Mouse (Mus musculus) frontal cortex, postnatal 36 days (tissue): ENCODE measurements at regions not wholly inside any gene's neighbourhood (a gene's known extent, or its start where the extent isn't known, plus 50 kb on each side); places are given as distances from the start of the nearest gene placed in this dataset.

Experiments used
- DNase-seq, 2 experiments: peaks; one replicate each; pipeline ENCODE4 v3.0.0; 2022; ENCODE audit warnings: low spot score in 2 of 2

DNA sequence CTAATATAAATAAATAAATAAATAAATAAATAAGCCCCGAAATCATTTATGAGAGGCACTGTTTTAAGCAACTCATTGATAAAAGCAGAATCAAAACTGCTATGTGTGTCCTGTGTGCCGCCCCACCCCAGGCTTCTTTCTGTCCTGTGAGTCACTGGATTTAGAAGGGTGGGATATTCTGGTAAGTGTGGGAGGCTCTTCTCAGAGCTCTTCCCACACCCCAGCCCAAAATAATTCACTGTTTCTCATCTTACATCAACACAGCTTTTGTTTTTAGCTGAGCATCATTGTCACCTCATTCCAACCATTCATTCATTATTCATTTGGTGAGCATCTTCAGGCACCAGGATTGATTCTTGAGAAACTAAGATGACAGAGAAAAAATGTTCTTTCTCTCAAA lies 118.4 kb downstream of the Barx2 start:
- peak; percentile 24 to 54 for DNase-seq

- no peak for DNase-seq
These were observed 137.3 kb downstream of the Barx2 start for GRCm38 (mm10) chr9:31775956-31776355.

GRCm38 (mm10) chr9:31765401-31765800 lies 147.9 kb downstream of the Barx2 start:
- DNase-seq: no peak

- DNase-seq: no peak
These were observed 155.2 kb downstream of the Barx2 start for GRCm38 (mm10) chr9:31757894-31758561.

DNA sequence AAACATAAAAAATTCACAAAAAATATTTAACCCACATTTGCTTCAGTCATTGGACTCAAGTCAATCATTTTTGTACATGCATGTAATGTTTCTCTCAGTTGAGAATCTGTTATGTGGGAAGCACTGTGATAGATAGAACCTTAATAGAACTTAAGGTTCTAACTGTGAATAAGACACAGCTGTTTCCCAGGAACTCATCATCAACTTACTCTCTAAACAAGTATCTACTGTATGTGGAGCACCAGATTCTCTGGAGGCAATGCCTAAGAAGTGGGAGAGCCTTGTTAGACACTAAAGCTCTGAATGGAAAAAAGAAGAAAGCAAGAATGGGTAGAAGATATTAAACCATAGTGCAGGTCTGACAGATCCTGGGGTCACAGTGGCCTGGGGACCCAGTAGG lies 182.8 kb downstream of the Barx2 start:
- no peak for DNase-seq

DNA sequence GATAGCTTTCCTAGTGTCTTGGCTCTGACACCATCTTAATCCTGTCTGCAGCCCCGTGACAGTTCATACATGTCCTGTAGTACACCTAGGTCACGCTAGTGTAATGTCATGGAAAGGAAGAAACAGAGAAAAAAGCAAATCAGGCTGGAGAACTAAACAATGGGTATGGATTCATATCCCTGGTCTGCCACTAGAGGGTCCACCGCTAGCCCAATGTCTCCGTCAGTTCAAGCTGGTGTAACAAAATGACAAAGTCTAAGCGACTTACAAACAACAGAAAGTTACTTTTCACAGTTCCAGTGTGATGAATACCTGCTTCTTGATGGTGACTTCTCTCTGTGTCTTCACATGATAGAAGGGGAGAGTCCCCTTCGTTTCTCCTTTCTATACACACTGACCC lies 194.0 kb downstream of the Barx2 start:
- DNase-seq: no peak

DNA sequence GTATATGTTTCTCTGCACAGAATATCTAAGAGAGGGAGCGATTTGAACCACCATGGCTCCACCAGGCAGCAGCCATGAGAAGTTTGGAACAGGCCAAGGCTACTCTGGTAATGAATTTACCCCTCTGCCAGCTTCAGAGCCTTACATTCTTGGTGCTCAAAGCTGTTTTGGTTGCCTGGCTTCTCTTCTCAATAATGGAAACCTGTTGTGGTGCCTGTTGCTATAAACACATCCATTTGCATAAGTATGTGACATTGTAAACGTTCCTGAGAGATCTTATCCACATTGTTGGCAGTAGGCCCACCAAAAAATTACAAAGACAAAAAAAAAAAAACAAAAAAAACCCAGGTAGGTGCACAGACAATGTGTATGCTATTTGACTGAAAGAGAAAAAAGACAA lies 203.2 kb downstream of the Barx2 start:
- no peak for DNase-seq

DNA sequence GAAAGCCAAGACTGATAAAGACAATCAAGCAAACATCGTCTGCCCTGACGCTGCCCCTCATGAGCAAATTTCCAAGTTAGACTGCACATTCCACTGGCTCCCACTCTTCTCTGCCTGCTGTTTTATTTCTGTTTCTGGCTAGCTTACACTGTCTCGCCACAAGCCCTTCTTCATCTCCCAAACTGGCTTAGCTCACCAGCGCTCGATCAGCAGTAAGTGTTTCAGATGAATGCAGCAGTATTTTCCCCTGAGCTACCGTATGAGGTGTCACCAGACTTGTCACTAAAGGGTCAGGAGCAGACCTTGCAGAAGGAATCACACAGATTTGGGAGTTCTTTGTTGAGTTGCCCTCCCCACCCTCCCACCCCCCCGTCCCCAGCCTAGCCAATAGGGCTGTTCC lies 206.6 kb downstream of the Barx2 start:
- no peak for DNase-seq

DNA sequence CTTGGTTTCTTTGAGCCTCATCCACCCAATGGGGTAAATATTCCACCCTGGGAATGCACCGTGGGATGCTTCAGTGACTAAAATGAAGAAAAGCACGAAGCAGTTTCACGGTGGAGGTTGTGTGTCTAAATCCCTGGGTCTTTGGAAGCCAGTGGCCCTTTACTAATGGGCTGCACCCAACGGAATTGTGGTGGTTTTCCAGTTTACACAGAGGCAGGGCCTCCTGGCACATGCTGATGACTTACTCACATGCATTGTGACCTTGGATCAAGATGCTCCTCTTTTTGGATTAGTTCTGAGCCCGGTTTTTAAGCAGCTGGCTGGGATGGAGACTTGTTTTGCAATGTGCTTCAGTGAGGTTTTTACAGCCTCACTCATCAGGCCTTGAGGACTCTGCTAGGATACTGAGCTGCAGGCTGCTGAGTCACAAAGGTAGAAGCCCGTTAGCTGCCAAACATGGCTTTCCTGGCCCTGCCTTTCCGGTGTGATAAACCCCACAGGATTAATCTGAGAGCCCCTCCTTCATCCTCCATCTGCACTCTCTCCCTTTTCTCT lies 222.3 kb downstream of the Barx2 start:
- no peak for DNase-seq

GRCm38 (mm10) chr9:31688398-31688705 lies 224.1 kb upstream of the Tmem45b start:
- DNase-seq: no peak

- no peak for DNase-seq
These were observed 223.6 kb upstream of the Tmem45b start for GRCm38 (mm10) chr9:31687686-31688397.

DNA sequence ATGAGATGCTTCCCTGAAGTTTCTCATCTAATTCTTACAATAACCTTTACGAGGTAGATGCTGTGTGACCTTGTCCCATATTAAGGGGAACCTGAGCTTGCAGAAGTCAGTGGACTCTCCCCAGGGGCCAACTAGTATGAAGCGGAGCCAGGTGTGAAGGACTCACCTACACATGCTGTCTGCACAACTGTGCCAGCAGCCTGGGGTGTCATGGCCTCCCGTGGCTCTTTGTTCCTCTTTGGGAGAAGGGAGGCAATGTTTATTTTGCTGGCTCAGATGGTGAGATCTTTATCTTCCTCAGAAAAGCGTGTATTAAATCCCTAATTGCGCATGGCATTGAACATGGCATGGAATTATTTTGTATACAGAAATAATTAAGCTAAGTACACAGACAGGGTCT lies 222.2 kb upstream of the Tmem45b start:
- no peak for DNase-seq

DNA sequence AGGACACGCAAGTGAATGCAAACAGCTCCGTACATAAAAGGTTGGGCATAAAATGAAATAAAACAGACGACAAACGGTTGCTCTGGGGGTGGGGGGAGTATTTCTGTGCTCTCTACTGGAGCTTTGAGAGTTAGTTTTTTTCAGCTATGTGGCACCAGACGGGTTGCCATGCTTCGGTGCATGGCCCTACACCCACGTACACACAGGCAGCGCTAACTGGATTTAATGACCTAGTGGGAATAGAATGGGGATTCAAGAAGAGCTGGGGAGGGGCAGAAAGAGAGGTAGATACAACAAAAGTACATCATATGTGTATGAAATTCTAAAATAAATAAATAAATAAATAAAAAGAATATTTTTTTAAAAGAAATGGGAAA lies 220.5 kb upstream of the Tmem45b start:
- DNase-seq: no peak

GRCm38 (mm10) chr9:31684099-31684811 lies 220.0 kb upstream of the Tmem45b start:
- DNase-seq: no peak

GRCm38 (mm10) chr9:31683302-31684081 lies 219.2 kb upstream of the Tmem45b start:
- no peak for DNase-seq

DNA sequence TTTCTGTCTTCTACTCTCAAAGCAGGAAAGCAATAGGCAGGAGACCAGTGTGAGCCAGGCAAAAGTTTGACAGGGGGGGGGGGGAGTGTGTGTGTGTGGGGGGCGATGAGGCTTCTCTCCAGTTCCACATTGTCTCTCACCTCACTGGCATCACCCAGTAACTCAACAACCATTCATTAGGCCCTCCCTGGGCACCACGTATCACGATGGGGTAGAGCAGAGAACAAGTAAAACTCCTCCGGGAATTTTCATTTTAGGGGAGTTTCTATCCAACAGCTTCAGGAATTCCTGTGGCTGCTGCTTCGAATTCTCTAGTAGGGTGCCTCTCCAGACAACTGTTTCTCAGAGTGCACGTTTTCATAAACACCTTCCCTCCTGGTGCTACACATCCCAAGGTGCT lies 218.6 kb upstream of the Tmem45b start:
- DNase-seq: no peak

DNA sequence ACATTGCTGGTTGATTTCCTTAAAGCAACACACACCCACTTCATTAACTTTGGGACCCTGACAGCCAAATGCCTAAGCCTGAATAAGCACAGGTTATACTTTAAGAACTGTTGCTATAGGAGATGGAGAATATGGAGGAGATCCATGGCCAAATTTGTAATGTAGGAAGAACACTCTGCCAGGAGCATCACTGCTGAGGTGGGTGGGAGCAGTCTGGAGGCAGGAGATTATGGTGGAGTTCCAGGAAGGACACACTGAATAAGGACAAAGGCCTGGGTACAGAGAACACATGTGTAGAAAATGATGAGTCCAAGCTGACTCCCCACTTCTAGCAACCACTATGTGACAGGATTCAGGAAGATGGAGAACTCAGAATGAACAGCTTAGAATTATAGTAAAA lies 212.9 kb upstream of the Tmem45b start:
- DNase-seq: peak; percentile 13 to 29

GRCm38 (mm10) chr9:31659026-31659425 lies 194.8 kb upstream of the Tmem45b start:
- DNase-seq: no peak

DNA sequence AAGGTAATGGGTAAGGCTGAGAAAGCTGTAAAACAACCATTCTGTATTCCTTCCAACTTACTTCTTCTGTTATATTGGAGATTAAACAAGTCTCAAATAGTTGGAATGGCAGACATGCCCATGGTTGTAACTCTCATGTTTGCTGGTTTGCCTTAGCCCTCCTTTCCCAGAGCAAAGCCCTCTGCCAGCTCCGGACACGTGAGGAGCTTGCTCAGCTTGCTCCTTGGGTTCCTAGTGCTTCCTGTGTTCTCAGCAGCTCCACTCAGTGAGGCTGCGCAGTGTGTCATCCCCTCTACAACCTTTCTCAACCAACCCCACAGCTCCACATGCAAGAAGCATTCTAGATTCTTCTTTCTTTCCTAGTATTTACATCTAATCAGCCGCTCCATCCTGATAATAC lies 193.3 kb upstream of the Tmem45b start:
- no peak for DNase-seq

- DNase-seq: no peak
These were observed 192.4 kb upstream of the Tmem45b start for GRCm38 (mm10) chr9:31656676-31657075.

DNA sequence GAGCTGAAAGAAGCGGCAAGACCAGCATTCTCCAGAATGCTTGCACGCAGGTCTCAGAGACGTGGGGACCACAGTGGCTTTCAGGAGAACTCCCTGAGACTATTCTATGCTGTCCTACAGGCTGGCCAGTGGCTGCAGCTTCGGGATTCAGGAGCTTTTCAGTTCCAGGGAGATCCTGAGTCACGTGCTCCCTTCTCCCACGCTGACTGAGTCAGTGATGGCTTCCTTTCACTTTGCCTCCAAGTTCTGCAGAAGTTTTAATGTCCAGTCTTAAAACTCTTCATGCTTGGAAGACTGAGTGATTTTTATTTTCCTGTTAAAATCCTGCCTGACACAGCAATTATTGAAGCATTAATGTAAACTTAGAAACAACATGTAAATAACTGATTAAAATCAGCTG lies 190.5 kb upstream of the Tmem45b start:
- DNase-seq: no peak

DNA sequence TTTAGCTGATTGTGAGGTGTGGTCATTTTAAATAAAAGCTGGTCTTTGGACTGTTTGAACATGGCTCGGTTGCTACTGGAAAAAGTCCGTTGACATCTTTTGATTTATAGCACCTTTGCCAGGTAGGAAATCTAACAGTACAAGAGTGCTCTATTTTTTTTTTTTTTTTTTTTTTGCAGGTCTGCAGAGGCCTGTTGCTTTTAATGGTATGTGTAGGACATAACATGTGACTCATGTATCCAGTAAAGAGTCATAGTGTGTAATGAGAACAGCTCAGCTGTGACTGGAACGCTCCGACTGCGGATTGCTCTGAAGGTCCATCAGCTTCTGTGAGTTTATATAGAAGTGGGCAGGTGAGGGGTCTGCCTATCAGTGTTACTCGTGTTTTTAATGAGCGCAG lies 190.0 kb upstream of the Tmem45b start:
- no peak for DNase-seq
